Mouse (Mus musculus): ENCODE measurements at regions not wholly inside any gene's neighbourhood (a gene's known extent, or its start where the extent isn't known, plus 50 kb on each side); places are given as distances from the start of the nearest gene placed in this dataset.

GRCm38 (mm10) chr13:83074219-83074965 lies 429.4 kb upstream of the Mef2c start:
- no peak for TF ChIP-seq CTCF (IDR thresholded peaks at IDR 0.05; ENCODE audit: borderline replicate concordance, control insufficient read depth, extremely low read depth, insufficient read depth, low read length, poor library complexity)
- no peak for TF ChIP-seq POLR2A (IDR thresholded peaks at IDR 0.05; ENCODE audit: control insufficient read depth, extremely low read depth, insufficient read depth, low read length, poor library complexity)

All from thymus, adult 2 months (tissue).